Mouse (Mus musculus) lung, postnatal 0 days (tissue): ENCODE data around the gene Oosp2. TPM values are rescaled to one million over a fixed set of nuclear protein-coding genes. Genes with fewer than 3 reads are reported as not detected.

Experiments
- ATAC-seq: fragments of 200-750 bp; cut with Nextera tagmentation; 2 replicates; pipeline ENCODE4 v1.8.0; 2017; ENCODE audit warnings: moderate library complexity
- DNase-seq: peaks from one replicate; pipeline ENCODE4 v3.0.0-alpha.2; 2016; ENCODE audit warnings: low spot score
- H3K27ac ChIP-seq: fragments of 300-500 bp; sonication (generic); 2 replicates; pipeline ENCODE4 v1.5.1; 2014; ENCODE audit warnings: antibody characterized with exemption, mild to moderate bottlenecking, low read length, mixed read lengths
- H3K27me3 ChIP-seq: fragments of 300-500 bp; sonication (generic); replicated peaks from 2 replicates; pipeline ENCODE4 v1.6.1; 2014; ENCODE audit warnings: low read length, mixed read lengths; ENCODE audit not compliant: insufficient read depth
- H3K36me3 ChIP-seq: fragments of 300-500 bp; sonication (generic); 2 replicates; pipeline ENCODE4 v1.6.1; 2014; ENCODE audit warnings: low read length, mixed read lengths; ENCODE audit not compliant: insufficient read depth
- H3K4me1 ChIP-seq: fragments of 300-500 bp; sonication (generic); 2 replicates; pipeline ENCODE4 v1.6.1; 2014; ENCODE audit warnings: antibody characterized with exemption, low read depth, low read length, mixed read lengths; ENCODE audit not compliant: insufficient read depth
- H3K4me2 ChIP-seq: fragments of 300-500 bp; sonication (generic); replicated peaks from 2 replicates; pipeline ENCODE4 v1.6.1; 2014; ENCODE audit warnings: low read depth, mild to moderate bottlenecking, low read length, moderate library complexity, mixed read lengths
- H3K4me3 ChIP-seq: fragments of 300-500 bp; sonication (generic); 2 replicates; pipeline ENCODE4 v1.5.1; 2014; ENCODE audit warnings: low read depth, low read length
- H3K9ac ChIP-seq: fragments of 300-500 bp; sonication (generic); replicated peaks from 2 replicates; pipeline ENCODE4 v1.6.1; 2014; ENCODE audit warnings: low read depth, mild to moderate bottlenecking
- H3K9me3 ChIP-seq: fragments of 300-500 bp; sonication (generic); 2 replicates; pipeline ENCODE4 v1.6.1; 2016; ENCODE audit warnings: low read length, mixed read lengths
- CTCF ChIP-seq: IDR thresholded peaks from 2 replicates; pipeline ENCODE4 v1.5.1; 2016; ENCODE audit warnings: antibody characterized with exemption, mild to moderate bottlenecking
- EP300 ChIP-seq: IDR thresholded peaks from 2 replicates; pipeline ENCODE4 v1.6.1; 2016; ENCODE audit warnings: antibody characterized with exemption, mild to moderate bottlenecking, control low read depth
- WGBS: fragments of 180-500 bp; shearing (Covaris S2); extraction: QIAGEN DNeasy Blood & Tissue Kit; methylation state at CpG from one replicate; pipeline ENCODE4 v1.1.7; 2014; 5-methylcytosine and 5-hydroxymethylcytosine counted together
- polyA plus RNA-seq: library from polyadenylated mRNA; unstranded; fragments of >200 nt; fragmentation: Nextera tagmentation; extraction: Ambion mirVana; gene quantifications from 2 replicates; pipeline ENCODE4 v1.2.1, GENCODE M21; 2015

The Oosp2 gene
- polyA plus RNA-seq: not detected in 2 replicates

DNA sequence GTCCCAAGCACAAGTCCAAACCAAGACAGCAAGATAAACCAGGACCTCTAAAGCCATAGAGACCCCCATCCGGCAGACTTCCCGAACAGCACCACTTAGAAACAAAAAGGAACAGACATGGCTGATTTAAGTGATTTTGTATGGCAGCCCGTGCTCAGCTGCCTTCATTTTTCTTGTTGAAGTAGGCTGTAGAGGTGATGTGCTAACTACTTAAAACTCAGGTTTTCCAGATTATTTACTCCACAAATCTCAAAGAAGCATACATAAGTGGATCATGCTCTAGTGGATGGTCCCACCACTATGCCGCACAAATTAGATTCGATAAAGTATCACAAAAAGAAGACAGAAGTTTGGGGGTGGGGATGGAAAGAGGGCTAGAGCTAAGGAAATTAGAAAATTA is at the start of gene Oosp2:
Oosp2 (minus strand) TSS at position 101 of the 400 bp plus-strand sequence.
- no peak within 1 kb of the TSS for H3K4me2 ChIP-seq
- no peak within 1 kb of the TSS for H3K4me3 ChIP-seq
- H3K9ac ChIP-seq: no peak within 1 kb of the TSS
- H3K4me1 ChIP-seq: no peaks in the 10 kb centered on the region
- ATAC-seq: no peak
- no peaks in the 10 kb centered on the region for H3K27me3 ChIP-seq
- H3K27ac ChIP-seq: no peak within 1 kb of the TSS
- 75% methylated on average over 5 of the region's 5 CpGs for WGBS
- H3K9me3 ChIP-seq: no peaks in the 10 kb centered on the region
- TF ChIP-seq EP300 (no peak), CTCF (no peak)
- H3K36me3 ChIP-seq: no peaks in the 10 kb centered on the region
- no peak for DNase-seq

DNA sequence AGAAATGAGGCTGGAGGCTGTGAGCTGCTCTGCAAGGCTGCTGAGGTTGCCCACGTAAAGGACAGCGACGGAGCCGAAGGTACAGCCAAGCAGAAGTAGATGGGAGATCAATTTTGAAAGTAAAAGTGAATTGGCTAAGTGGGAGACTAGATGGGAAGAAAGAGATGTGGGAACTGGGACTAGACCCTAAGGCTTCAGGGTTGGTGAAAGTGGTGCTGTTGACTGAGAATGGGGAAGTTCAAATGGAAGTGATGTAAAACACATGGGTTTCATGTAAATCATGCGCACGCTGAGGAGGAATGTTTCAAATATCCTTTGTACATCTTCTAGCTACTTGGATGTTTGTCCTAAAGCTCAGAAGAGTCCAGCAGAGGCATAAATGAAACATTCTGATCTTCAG is 38.0 kb upstream of the Oosp2 start:
- no peaks in the 10 kb centered on the region for H3K9me3 ChIP-seq
- H3K27ac ChIP-seq: no peak overlapping the region
- ATAC-seq: no peak
- no peak overlapping the region for H3K4me3 ChIP-seq
- no peaks in the 10 kb centered on the region for H3K4me1 ChIP-seq
- H3K4me2 ChIP-seq: no peak overlapping the region
- no peak overlapping the region for H3K9ac ChIP-seq
- 91% methylated on average over 6 of the region's 6 CpGs for WGBS
- H3K36me3 ChIP-seq: no peaks in the 10 kb centered on the region
- DNase-seq: no peak
- no peaks in the 10 kb centered on the region for H3K27me3 ChIP-seq
- no peak for TF ChIP-seq CTCF
- no peak for TF ChIP-seq EP300

DNA sequence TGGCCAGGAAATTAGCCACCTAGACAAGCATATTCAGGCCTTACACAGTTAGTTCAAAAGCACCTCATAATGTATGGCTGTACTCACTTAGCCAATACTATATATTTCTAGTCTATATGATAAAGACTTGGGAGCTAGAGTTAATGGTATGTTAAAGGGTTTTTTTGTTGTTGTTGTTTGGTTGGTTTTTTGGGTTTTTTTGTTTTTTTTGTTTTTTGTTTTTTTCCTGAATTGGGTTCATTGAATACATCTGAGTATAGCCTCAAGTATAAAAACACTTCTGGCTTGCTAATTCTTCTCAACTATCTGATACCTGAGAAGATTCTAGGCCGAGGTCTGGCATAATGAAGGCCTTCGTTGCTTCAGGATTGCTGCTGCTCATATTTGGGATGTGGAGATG is 36.4 kb upstream of the Oosp2 start, which contains the start of gene Oosp3:
Oosp3 (plus strand) TSS at position 301 of the 400 bp plus-strand sequence.
- no peak within 1 kb of the TSS for H3K4me3 ChIP-seq
- H3K4me1 ChIP-seq: no peaks in the 10 kb centered on the region
- H3K9me3 ChIP-seq: no peaks in the 10 kb centered on the region
- no peaks in the 10 kb centered on the region for H3K36me3 ChIP-seq
- 86% methylated on average over 2 of the region's 2 CpGs for WGBS
- H3K27ac ChIP-seq: no peak within 1 kb of the TSS
- no peak within 1 kb of the TSS for H3K9ac ChIP-seq
- no peak for TF ChIP-seq EP300
- no peak for TF ChIP-seq CTCF
- ATAC-seq (no peak), DNase-seq (no peak)
- no peaks in the 10 kb centered on the region for H3K27me3 ChIP-seq
- no peak within 1 kb of the TSS for H3K4me2 ChIP-seq

DNA sequence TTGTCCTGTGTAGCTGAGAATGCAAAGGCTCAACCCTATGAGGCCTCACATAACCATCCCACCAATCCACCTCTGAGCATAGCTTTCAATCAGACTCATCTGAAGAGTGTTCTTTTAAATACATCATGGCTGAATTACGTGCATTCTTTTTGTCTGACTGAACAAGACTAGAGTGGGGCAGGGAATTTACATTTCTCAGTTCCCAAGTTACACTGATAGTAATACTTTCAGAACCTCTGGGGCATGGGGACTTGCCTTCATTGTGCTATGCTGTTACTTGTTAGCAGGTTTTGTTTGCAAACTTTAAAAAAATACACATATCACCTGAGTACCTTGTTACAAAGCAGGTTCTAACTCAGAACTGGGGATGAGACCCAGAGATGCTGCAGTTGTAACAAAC is 31.1 kb upstream of the Oosp2 start:
- Histone ChIP-seq H3K4me1 (no peaks in the 10 kb centered on the region), H3K27ac (no peak overlapping the region), H3K4me3 (no peak overlapping the region), H3K9me3 (no peaks in the 10 kb centered on the region), H3K36me3 (no peaks in the 10 kb centered on the region), H3K4me2 (no peak overlapping the region), H3K27me3 (no peaks in the 10 kb centered on the region), H3K9ac (no peak overlapping the region)
- ATAC-seq (no peak), DNase-seq (no peak)
- TF ChIP-seq EP300: no peak
- TF ChIP-seq CTCF: no peak
- 21% methylated on average over 1 of the region's 1 CpGs for WGBS

DNA sequence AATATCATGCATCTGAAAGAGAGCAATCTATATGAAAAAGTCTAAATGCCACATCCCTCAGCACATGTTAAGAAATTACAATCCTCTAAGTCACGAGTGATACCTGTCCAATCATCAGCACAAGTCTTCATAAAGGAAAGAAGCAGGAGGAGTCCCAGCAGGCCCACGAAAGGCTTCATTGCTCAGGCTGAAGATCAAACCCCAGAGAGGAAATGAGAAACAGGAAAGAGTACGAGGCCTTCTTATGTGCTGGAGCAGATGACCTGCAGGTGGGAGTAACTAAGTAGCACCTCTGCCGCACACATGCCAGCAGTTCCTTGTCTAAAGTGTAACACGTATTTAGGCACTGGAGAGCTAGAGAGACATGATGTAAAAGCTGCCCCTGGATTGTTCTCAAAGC is 30.5 kb upstream of the Oosp2 start, which contains the start of gene Oosp1:
Oosp1 (minus strand) TSS at position 312 of the 400 bp plus-strand sequence.
- Histone ChIP-seq H3K4me2 (no peak within 1 kb of the TSS), H3K9ac (no peak within 1 kb of the TSS), H3K27ac (no peak within 1 kb of the TSS), H3K9me3 (no peaks in the 10 kb centered on the region), H3K4me3 (no peak within 1 kb of the TSS), H3K4me1 (no peaks in the 10 kb centered on the region), H3K36me3 (no peaks in the 10 kb centered on the region), H3K27me3 (no peaks in the 10 kb centered on the region)
- WGBS: 44% methylated on average over 5 of the region's 5 CpGs
- DNase-seq (no peak), ATAC-seq (no peak)
- TF ChIP-seq EP300 (no peak), CTCF (no peak)

DNA sequence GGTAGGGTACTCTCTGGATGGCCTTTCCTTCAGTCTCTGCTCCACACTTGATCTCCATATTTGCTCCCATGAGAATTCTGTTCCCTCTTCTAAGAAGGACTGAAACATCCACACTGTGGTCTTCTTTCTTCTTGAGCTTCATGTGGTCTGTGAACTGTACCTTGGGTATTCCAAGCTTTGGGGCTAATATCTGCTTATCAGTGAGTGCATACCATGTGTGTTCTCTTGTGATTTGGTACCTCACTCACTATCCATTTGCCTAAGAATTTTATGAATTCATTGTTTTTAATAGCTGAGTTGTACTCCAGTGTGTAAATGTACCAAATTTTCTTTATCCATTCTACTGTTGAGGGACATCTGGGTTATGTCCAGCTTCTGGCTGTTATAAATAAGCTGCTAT is 1.2 kb upstream of the Oosp2 start:
- Histone ChIP-seq H3K4me2 (no peak overlapping the region), H3K27me3 (no peaks in the 10 kb centered on the region), H3K4me3 (no peak overlapping the region), H3K36me3 (no peaks in the 10 kb centered on the region), H3K4me1 (no peaks in the 10 kb centered on the region), H3K9me3 (no peaks in the 10 kb centered on the region), H3K9ac (no peak overlapping the region), H3K27ac (no peak overlapping the region)
- DNase-seq (no peak), ATAC-seq (no peak)
- TF ChIP-seq CTCF (no peak), EP300 (no peak)

DNA sequence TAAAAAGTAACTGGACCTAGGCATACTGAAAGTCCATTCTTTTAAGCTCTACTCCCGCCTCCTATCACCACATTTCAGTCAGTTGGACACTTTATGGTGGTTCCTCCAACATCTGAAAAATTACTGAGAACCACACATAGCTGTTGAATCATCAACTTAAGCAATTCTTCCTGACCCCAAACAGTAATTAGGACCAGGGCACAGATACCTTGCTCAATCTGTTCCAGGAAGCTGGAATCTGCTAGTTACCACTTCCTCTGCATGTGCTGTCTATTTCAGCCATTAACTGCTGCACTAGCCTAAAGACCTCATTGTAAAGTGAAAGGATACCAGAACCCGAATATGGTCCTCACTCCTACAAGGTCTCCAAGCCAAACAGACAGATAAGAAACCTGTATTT is 1.2 kb downstream of the Oosp2 start:
- H3K4me2 ChIP-seq: no peak overlapping the region
- H3K4me3 ChIP-seq: no peak overlapping the region
- WGBS: 62% methylated on average over 2 of the region's 2 CpGs
- DNase-seq (peak; percentile 17), ATAC-seq (no peak)
- H3K27ac ChIP-seq: no peak overlapping the region
- no peaks in the 10 kb centered on the region for H3K27me3 ChIP-seq
- no peak for TF ChIP-seq EP300
- TF ChIP-seq CTCF: no peak
- no peak overlapping the region for H3K9ac ChIP-seq
- no peaks in the 10 kb centered on the region for H3K9me3 ChIP-seq
- no peaks in the 10 kb centered on the region for H3K36me3 ChIP-seq
- H3K4me1 ChIP-seq: no peaks in the 10 kb centered on the region
